Mouse (Mus musculus) spleen, postnatal 36 days (tissue): ENCODE results near the gene Vopp1.
A peak's percentile ranks its signal among the peaks of the same experiment; 100 is the strongest.

Experiments
- DNase-seq, 2 experiments: peaks; one replicate each; pipeline ENCODE4 v3.0.0; 2022; ENCODE audit warnings: low spot score in 2 of 2, mixed read lengths in 1 of 2

Gene Vopp1

GRCm38 (mm10) chr6:57702743-57703499, 122.0 kb downstream of the Vopp1 start:
- peak; percentile 92 to 94 for DNase-seq

- no peak for DNase-seq
These were observed 122.6 kb downstream of the Vopp1 start, which contains the start of gene Lancl2 for GRCm38 (mm10) chr6:57702376-57702742. Gene Lancl2 (plus strand): TSS chr6:57702540.

- no peak for DNase-seq
These were observed 123.3 kb downstream of the Vopp1 start for GRCm38 (mm10) chr6:57701686-57702085.

GRCm38 (mm10) chr6:57693116-57693515, 131.8 kb downstream of the Vopp1 start:
- DNase-seq, result no peak

GRCm38 (mm10) chr6:57691467-57692261, 133.3 kb downstream of the Vopp1 start, which contains the start of gene Pyurf:
Gene Pyurf (minus strand): TSS chr6:57692078.
- peak; percentile 85 for DNase-seq

GRCm38 (mm10) chr6:57684156-57684555, 140.8 kb downstream of the Vopp1 start:
- DNase-seq, result no peak
